Mouse (Mus musculus) G1E (cell line): ENCODE data around the gene Mdk. TPM values are rescaled to one million over a fixed set of nuclear protein-coding genes. Genes with fewer than 3 reads are reported as not detected.

Experiments used
- ATAC-seq: 2 replicates; pipeline ENCODE4 v1.8.0; 2016; ENCODE audit warnings: mild to moderate bottlenecking; ENCODE audit not compliant: insufficient number of reproducible peaks, poor library complexity, low FRiP score, severe bottlenecking; ENCODE audit errors: extremely low read depth
- DNase-seq: peaks from one replicate; pipeline ENCODE4 v3.0.0; 2012; ENCODE audit warnings: low spot score
- H3K27me3 ChIP-seq: 2 replicates; pipeline ENCODE4 v1.6.1; 2012; ENCODE audit warnings: mild to moderate bottlenecking, low read length, inconsistent platforms; ENCODE audit not compliant: insufficient read depth
- H3K36me3 ChIP-seq: replicated peaks from 2 replicates; pipeline ENCODE3; 2012; ENCODE audit warnings: mild to moderate bottlenecking, inconsistent platforms
- H3K4me1 ChIP-seq: 2 replicates; pipeline ENCODE4 v1.6.1; 2012; ENCODE audit warnings: low read depth, low read length, inconsistent platforms, mixed read lengths; ENCODE audit not compliant: insufficient read depth
- H3K4me3 ChIP-seq: 2 replicates; pipeline ENCODE4 v1.5.1; 2012; ENCODE audit warnings: low read depth, mild to moderate bottlenecking, inconsistent platforms, low read length, moderate library complexity, mixed read lengths
- H3K9me3 ChIP-seq: replicated peaks from 2 replicates; pipeline ENCODE4 v1.6.1; 2012; ENCODE audit warnings: inconsistent platforms
- CTCF ChIP-seq: IDR thresholded peaks from 2 replicates; pipeline ENCODE4 v1.5.1; 2012; ENCODE audit warnings: low read depth, low read length, inconsistent platforms, mixed read lengths
- GATA1 ChIP-seq: IDR thresholded peaks from 2 replicates; pipeline ENCODE4 v1.6.1; 2012; ENCODE audit warnings: borderline replicate concordance, low read length, inconsistent platforms, mixed read lengths
- GATA2 ChIP-seq: IDR thresholded peaks from 2 replicates; pipeline ENCODE4 v1.6.1; 2012; ENCODE audit warnings: low read depth, low read length, inconsistent platforms, borderline replicate concordance
- POLR2AphosphoS5 ChIP-seq: IDR thresholded peaks from 2 replicates; pipeline ENCODE4 v1.6.1; 2012; ENCODE audit warnings: low read depth, low read length, inconsistent platforms; ENCODE audit not compliant: insufficient replicate concordance
- TAL1 ChIP-seq: conservative IDR thresholded peaks from 2 replicates; pipeline ENCODE4 v1.6.1; 2012; ENCODE audit warnings: low read depth, low read length, inconsistent platforms, mixed read lengths
- polyA plus RNA-seq: library from polyadenylated mRNA; stranded (reverse); fragments of >175 nt; gene quantifications from 2 replicates; pipeline ENCODE4 v1.2.3, GENCODE M21; 2012
- total RNA-seq, 2 experiments: library from RNA; stranded (forward) in 1 of 2; stranded (reverse) in 1 of 2; fragments of 200-1000 nt in 1 of 2; fragments of >200 nt in 1 of 2; fragmentation: Nextera tagmentation in 1 of 2; gene quantifications; 2 replicates each; pipeline ENCODE4 v1.2.3; 2014 to 2017

Gene Mdk
- total and polyA plus RNA-seq, 3 experiments = 0.76 to 5.5 (median 4.9) TPM

DNA sequence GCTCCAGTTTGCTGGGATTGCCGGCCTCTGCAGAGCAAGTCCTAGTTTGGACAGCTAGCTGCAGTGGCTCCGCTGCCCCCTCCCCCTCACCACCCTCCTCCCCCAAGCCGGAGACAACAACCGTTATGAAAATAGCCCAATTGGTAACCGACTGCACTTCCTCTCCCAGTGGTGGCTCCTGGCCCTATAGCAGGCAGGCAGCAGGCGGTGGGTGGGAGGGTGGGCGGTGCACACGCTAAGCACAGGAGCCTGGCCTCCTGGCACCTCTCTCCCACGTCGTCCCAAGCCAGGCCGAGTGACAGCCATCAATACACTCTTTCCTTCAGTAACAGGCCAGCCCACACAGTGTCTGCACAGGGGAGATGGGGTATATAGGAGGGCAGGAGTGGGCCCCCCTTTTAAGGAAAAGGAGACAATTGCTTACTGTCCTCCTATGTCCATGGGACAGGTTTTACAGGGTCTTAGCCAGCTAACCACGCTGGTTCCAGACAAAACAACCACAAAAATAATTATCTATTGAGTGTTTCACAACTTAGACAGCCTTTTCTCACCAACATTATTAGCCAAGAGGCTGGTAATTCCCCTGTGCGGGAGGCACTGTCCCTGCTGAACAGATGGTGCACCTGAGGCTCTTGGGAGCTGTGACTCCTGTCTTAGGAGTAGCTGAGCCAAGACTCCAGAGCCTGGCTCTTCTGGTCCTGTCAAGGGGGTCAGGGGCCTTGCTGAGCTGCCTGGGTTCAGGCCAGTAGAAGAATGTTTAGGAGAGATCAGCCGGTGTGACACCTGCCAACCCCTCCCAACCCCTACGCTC lies 18.4 kb upstream of the Mdk start:
- Histone ChIP-seq H3K4me3 (peak overlapping the region; percentile 77), H3K36me3 (peaks cover 75% of the 10 kb centered on the region), H3K4me1 (peaks cover 86% of the 10 kb centered on the region), H3K27me3 (no peaks in the 10 kb centered on the region), H3K9me3 (no peaks in the 10 kb centered on the region)
- ATAC-seq (peak; percentile 72), DNase-seq (peak; percentile 97)
- TF ChIP-seq GATA2 (no peak), GATA1 (no peak), CTCF (no peak), TAL1 (no peak), POLR2AphosphoS5 (no peak)

DNA sequence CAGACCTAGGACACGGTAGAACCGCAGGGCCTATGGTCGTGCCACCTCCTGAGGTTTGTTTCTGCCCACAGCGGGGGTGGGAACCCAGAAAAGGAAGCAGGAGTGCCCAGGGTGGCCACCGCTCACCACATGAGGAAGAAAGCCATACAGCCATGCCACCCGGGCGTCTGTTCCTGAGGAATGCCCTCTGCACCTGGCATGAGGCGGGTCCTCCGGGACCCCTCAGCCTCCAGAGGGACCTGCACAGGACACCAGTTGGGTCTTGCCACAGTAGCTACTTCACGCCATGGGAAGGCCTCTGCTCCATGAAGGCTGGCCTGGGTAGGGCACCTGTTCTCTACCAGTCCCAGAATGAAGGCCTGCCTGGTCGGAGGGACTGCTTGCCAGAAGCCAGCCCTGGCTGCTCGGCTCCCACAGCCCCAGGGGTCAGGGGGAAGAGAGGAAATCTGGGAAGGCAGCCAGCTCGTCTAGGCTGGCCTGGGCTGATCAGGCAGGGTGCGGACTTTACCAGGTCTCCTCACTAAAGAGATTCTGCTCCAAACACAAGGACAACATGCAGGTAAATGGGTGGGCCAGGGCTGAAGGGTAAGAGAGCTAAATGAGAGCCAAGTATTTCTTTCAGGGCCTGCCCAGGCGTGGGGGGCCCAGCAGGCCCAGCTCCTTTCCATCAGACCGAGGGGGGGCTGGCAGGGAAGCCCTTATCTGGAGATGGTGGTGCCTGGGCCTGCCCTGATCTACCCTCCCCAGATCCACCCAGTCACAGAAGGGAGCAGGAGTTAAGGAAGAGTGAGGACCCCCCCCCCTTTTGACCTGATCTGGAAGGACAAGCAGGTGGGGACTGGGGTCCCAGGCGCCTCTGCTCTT lies 17.5 kb upstream of the Mdk start:
- H3K4me1 ChIP-seq = peaks cover 87% of the 10 kb centered on the region
- DNase-seq = peak; percentile 72
- TF ChIP-seq POLR2AphosphoS5 (no peak), TAL1 (no peak; the same call in 1 of the 2 replicates), GATA2 (no peak), GATA1 (no peak), CTCF (no peak)
- no peaks in the 10 kb centered on the region for H3K9me3 ChIP-seq
- H3K36me3 ChIP-seq = peaks cover 75% of the 10 kb centered on the region
- H3K4me3 ChIP-seq = peak overlapping the region; percentile 77
- H3K27me3 ChIP-seq = no peaks in the 10 kb centered on the region
- ATAC-seq = peak; percentile 5; the same call in 1 of the 2 replicates

DNA sequence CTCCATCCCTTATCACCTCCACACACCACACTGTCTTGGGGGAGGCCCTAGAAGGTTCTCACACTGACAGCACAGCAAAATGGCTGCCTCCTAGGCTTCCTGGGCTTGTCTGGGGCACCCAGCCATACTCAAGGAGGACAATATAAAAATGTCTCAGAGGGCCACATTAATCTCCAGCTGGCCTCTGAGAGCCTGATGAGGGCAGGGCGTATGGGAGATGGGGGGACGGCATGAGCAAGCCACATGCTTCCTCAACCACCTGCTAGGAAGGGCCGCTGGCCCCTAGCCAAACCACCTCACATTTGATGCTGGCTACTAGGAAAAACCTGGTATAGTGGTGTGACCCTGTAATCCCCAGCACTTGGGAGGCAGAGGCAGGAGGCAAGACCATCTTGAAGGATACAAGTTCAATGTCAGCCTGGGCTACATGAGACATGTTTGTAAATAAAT lies 16.7 kb upstream of the Mdk start:
- Histone ChIP-seq H3K36me3 (peaks cover 77% of the 10 kb centered on the region), H3K9me3 (no peaks in the 10 kb centered on the region), H3K4me1 (peaks cover 91% of the 10 kb centered on the region), H3K27me3 (no peaks in the 10 kb centered on the region), H3K4me3 (peak overlapping the region; percentile 77)
- ATAC-seq = no peak
- TF ChIP-seq GATA2 (no peak), TAL1 (peak; percentile 17; the same call in 1 of the 2 replicates), POLR2AphosphoS5 (no peak), GATA1 (no peak), CTCF (no peak)
- DNase-seq = peak; percentile 59

DNA sequence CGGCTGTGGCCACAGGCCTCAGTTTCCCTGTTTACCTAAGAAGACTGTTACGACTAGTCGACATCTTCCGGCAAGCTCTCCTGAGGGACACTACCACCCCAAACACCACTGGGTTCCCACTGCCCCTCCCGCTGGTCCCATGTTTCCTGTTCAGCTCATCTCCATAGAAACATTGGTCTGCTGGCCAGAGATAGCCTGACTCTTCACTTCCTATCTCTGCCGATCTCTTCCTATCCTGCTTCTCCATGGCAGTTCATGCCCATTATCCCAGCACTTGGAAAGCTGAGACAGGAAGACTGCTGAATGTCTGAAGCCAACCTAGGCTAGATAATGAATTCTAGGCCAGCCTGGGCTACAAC lies 16.0 kb upstream of the Mdk start:
- peak; percentile 12; the same call in 1 of the 2 replicates for ATAC-seq
- Histone ChIP-seq H3K9me3 (no peaks in the 10 kb centered on the region), H3K4me1 (peaks cover 91% of the 10 kb centered on the region)

DNA sequence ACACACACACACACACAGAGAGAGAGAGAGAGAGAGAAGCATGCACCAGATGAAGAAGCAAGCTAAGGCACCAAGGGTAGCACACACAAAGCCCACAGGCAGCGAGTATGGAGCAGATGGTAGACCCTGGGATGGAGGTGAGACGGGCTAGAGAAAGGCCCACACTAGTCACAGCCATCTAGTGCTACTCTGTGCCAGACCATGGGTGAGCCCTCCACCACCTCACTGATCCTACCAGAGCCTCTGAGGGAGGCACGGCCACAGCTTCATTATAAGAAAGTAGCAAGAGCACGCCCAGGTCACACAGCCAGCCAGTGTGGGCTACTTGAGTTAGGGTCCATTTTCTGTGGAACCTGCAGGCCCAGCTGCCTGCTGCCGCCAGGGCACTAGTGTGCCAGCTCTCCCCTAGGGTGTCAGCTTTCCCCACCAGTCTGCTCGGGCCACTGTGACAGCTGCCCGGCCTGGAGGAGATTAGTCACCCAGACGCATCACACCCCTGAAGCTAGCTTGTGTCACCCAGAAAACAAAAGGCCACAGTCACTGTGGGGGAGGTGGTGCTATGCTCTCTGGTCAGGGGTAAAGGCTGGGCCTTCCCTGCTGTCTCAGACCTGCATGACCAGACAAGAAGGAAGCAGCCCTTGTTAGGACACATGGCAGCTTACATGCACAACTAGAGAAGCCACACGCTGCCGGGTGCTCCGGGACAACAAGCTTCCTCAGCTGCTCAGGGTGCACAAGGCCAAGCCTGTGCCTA lies 15.5 kb upstream of the Mdk start:
- Histone ChIP-seq H3K4me1 (peaks cover 90% of the 10 kb centered on the region), H3K9me3 (no peaks in the 10 kb centered on the region), H3K27me3 (no peaks in the 10 kb centered on the region), H3K36me3 (peaks cover 79% of the 10 kb centered on the region), H3K4me3 (peak overlapping the region; percentile 77)
- TF ChIP-seq GATA1 (no peak), POLR2AphosphoS5 (no peak), GATA2 (no peak), TAL1 (no peak), CTCF (no peak)
- DNase-seq (no peak), ATAC-seq (peak; percentile 25)

More for the DNA sequence above, 16.0 kb upstream of the Mdk start:
- H3K4me3 ChIP-seq = peak overlapping the region; percentile 77
- DNase-seq = no peak
- no peaks in the 10 kb centered on the region for H3K27me3 ChIP-seq
- TF ChIP-seq CTCF (no peak), TAL1 (peak; percentile 42; the same call in 1 of the 2 replicates)
- H3K36me3 ChIP-seq = peaks cover 78% of the 10 kb centered on the region
